Mouse (Mus musculus) neural tube, embryonic 11.5 days (tissue): ENCODE data around the gene Ppp4r4. TPM values are rescaled to one million over a fixed set of nuclear protein-coding genes. Genes with fewer than 3 reads are reported as not detected.

Source experiments
- ATAC-seq: fragments of 200-750 bp; cut with Nextera tagmentation; 2 replicates; pipeline ENCODE4 v1.8.0; 2017; ENCODE audit warnings: moderate number of reproducible peaks, mild to moderate bottlenecking, moderate TSS enrichment, moderate library complexity; ENCODE audit not compliant: insufficient read depth, low FRiP score, low TSS enrichment
- DNase-seq: peaks from one replicate; pipeline ENCODE4 v3.0.0-alpha.2; 2015; ENCODE audit warnings: low spot score
- H3K27ac ChIP-seq: fragments of 300-500 bp; sonication (generic); 2 replicates; pipeline ENCODE4 v1.5.1; 2014; ENCODE audit warnings: low read depth, mild to moderate bottlenecking, low read length
- H3K27me3 ChIP-seq: fragments of 300-500 bp; sonication (generic); 2 replicates; pipeline ENCODE4 v1.6.1; 2014; ENCODE audit warnings: mild to moderate bottlenecking, low read length, mixed read lengths; ENCODE audit not compliant: control insufficient read depth, insufficient read depth
- H3K36me3 ChIP-seq: fragments of 300-500 bp; sonication (generic); 2 replicates; pipeline ENCODE4 v1.6.1; 2014; ENCODE audit warnings: mild to moderate bottlenecking, low read length, moderate library complexity, mixed read lengths; ENCODE audit not compliant: control insufficient read depth, insufficient read depth
- H3K4me1 ChIP-seq: fragments of 300-500 bp; sonication (generic); 2 replicates; pipeline ENCODE4 v1.6.1; 2014; ENCODE audit warnings: low read length, mixed read lengths; ENCODE audit not compliant: control insufficient read depth, insufficient read depth
- H3K4me2 ChIP-seq: fragments of 300-500 bp; sonication (generic); 2 replicates; pipeline ENCODE4 v1.6.1; 2014; ENCODE audit warnings: low read depth, mild to moderate bottlenecking, moderate library complexity
- H3K4me3 ChIP-seq: fragments of 300-500 bp; sonication (generic); 2 replicates; pipeline ENCODE4 v1.5.1; 2014; ENCODE audit warnings: low read depth, low read length
- H3K9ac ChIP-seq: fragments of 300-500 bp; sonication (generic); 2 replicates; pipeline ENCODE4 v1.6.1; 2014; ENCODE audit warnings: mild to moderate bottlenecking, low read length
- H3K9me3 ChIP-seq: fragments of 300-500 bp; sonication (generic); 2 replicates; pipeline ENCODE4 v1.6.1; 2016; ENCODE audit warnings: low read length; ENCODE audit not compliant: control insufficient read depth
- WGBS: fragments of 180-500 bp; shearing (Covaris S2); extraction: QIAGEN DNeasy Blood & Tissue Kit; methylation state at CpG from one replicate; pipeline ENCODE4 v1.1.7; 2014; 5-methylcytosine and 5-hydroxymethylcytosine counted together
- polyA plus RNA-seq: library from polyadenylated mRNA; unstranded; fragments of >200 nt; fragmentation: Nextera tagmentation; extraction: Ambion mirVana; gene quantifications from 2 replicates; pipeline ENCODE4 v1.2.1, GENCODE M21; 2014

The Ppp4r4 gene
- polyA plus RNA-seq, 1 experiment from 2014 or later = 2.7 TPM

DNA sequence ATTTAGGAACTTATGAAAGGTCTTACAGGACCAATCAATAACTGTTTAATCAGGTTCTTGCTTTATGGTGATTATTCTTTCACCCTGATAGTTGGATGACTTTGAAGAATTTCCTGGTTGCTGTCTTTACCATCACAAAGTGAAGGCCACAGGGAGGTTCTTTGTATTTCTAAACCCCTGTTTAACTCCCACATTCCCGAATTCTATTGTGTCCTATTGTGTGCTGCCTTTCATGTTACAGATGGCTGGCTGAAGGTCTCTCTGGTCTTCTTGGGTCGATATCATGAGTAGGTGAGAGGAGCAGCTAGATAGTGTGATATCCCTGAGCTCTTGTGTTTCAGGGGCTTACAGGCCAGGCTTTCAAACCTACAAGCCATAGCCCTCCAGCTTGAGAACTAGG is 15.4 kb downstream of the Ppp4r4 start:
- ATAC-seq (no peak), DNase-seq (no peak)
- Histone ChIP-seq H3K4me3 (no peak overlapping the region), H3K36me3 (no peaks in the 10 kb centered on the region), H3K27me3 (no peaks in the 10 kb centered on the region), H3K9me3 (no peaks in the 10 kb centered on the region), H3K4me2 (no peak overlapping the region), H3K27ac (no peak overlapping the region), H3K9ac (no peak overlapping the region), H3K4me1 (peaks cover 4% of the 10 kb centered on the region; the same call in 1 of the 2 replicates)
- 16% methylated on average over 2 of the region's 2 CpGs for WGBS

DNA sequence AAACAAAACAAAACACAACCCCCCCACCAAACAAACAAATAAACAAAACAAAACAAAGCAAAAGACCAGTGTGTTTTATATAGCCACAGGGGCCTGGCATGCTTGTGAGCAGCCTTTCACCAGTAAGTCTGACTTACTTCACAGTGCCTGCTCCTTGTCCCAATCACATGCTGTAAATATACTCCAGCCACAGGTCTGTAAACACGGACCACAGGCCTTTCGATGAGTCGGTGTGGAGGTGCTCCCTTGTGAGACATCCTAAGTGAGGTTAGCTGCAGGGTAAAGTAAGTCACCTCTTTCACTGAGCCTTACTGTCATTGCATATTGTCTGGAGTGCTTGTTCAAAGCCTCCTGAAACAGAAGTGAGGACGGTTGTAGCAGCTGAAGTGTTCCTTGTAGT is 16.4 kb downstream of the Ppp4r4 start:
- no peaks in the 10 kb centered on the region for H3K9me3 ChIP-seq
- no peak overlapping the region for H3K27ac ChIP-seq
- H3K27me3 ChIP-seq = no peaks in the 10 kb centered on the region
- H3K9ac ChIP-seq = no peak overlapping the region
- DNase-seq (no peak), ATAC-seq (no peak)
- WGBS = 78% methylated on average over 4 of the region's 4 CpGs
- peaks cover 4% of the 10 kb centered on the region; the same call in 1 of the 2 replicates for H3K4me1 ChIP-seq
- H3K4me3 ChIP-seq = no peak overlapping the region
- no peaks in the 10 kb centered on the region for H3K36me3 ChIP-seq
- H3K4me2 ChIP-seq = no peak overlapping the region

DNA sequence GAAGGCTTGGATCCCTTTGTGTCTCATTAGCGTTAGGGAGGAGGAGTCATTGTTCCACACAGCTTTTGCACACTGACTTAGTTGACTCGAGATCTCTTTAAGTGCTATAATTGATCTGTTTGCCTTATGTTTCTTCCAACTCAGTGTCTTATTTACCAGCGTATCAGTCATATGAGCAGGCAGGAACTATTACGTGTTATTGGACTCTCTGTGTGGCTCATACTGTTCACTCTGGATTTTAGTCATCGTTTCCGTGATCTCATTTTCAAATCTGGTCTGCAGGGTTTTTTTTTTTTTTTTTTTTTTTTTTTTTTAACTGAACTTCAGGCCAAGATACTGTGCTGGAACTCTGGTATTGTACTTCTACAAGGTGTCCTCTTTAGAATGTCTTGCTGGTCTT is 18.0 kb downstream of the Ppp4r4 start:
- H3K9me3 ChIP-seq = no peaks in the 10 kb centered on the region
- no peak overlapping the region for H3K27ac ChIP-seq
- H3K4me2 ChIP-seq = no peak overlapping the region
- no peak overlapping the region for H3K4me3 ChIP-seq
- peaks cover 4% of the 10 kb centered on the region; the same call in 1 of the 2 replicates for H3K4me1 ChIP-seq
- no peak overlapping the region for H3K9ac ChIP-seq
- ATAC-seq (no peak), DNase-seq (no peak)
- H3K36me3 ChIP-seq = no peaks in the 10 kb centered on the region
- WGBS = 86% methylated on average over 6 of the region's 6 CpGs
- H3K27me3 ChIP-seq = no peaks in the 10 kb centered on the region

DNA sequence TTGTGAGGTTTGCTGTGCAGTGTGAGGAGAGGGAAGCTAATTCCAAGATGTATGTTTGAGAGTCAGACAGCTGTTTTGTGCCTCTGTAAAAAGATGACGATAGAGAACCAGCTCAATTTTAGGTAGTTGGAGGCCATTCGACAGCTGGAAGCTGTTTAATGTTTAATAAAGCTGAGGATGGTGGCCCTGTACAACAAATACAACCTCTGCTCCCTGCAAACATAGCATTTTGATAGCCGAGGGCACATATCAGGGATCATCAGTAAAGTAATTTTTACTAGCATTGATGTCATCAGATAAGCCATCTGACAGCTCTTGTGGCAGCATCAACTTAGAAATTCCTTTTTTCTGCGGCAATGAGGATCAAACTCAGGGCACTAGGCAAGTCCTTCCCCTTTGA is 19.3 kb downstream of the Ppp4r4 start:
- H3K4me3 ChIP-seq = no peak overlapping the region
- H3K27me3 ChIP-seq = no peaks in the 10 kb centered on the region
- H3K27ac ChIP-seq = no peak overlapping the region
- ATAC-seq (no peak), DNase-seq (no peak)
- 92% methylated on average over 4 of the region's 4 CpGs for WGBS
- peaks cover 4% of the 10 kb centered on the region; the same call in 1 of the 2 replicates for H3K4me1 ChIP-seq
- H3K4me2 ChIP-seq = no peak overlapping the region
- H3K9ac ChIP-seq = no peak overlapping the region
- no peaks in the 10 kb centered on the region for H3K36me3 ChIP-seq
- no peaks in the 10 kb centered on the region for H3K9me3 ChIP-seq

DNA sequence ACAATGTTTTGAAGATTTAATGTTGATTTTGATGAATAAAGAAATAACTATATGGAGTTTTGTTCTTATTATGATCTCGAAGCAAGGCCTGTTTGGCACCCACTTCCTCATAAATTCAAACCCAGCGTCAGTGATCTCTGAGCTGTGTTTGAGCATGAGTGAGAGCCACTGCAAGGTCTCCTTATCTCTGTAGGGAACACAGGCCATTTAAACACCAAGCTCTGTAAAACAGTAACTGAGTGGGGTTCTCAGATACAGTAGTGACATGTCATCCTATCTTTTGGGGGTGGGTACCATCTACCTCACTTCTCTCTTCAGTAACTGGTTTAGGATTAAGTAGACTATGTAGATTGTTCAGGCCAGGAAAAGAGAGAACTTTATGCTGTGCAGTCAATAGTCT is 20.4 kb downstream of the Ppp4r4 start:
- Histone ChIP-seq H3K4me3 (no peak overlapping the region), H3K27ac (no peak overlapping the region), H3K27me3 (no peaks in the 10 kb centered on the region), H3K9me3 (no peaks in the 10 kb centered on the region), H3K4me1 (peaks cover 4% of the 10 kb centered on the region; the same call in 1 of the 2 replicates), H3K36me3 (no peaks in the 10 kb centered on the region), H3K4me2 (no peak overlapping the region), H3K9ac (no peak overlapping the region)
- DNase-seq = no peak
- ATAC-seq = no peak
- 88% methylated on average over 2 of the region's 2 CpGs for WGBS

DNA sequence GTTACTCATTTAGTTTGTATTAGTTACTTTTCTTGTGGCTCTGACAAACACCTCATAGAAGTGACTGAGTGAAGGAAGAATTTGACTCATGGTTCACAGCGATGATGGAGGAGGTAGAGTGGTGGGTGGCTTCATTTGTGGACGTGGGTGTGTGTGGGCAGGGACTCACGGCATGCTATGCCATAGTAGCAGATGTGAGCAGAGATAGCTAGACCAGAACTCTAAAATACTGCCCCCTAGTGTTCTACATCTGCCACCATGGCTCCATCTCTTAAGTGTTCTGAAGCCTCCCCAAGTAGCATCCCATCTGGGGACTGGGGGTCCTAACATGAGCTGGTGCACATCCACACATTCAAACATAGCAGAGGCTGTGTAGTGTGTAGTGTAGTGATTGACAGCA is 21.4 kb downstream of the Ppp4r4 start:
- Histone ChIP-seq H3K27ac (no peak overlapping the region), H3K4me1 (no peaks in the 10 kb centered on the region), H3K4me2 (no peak overlapping the region), H3K4me3 (no peak overlapping the region), H3K27me3 (no peaks in the 10 kb centered on the region), H3K36me3 (no peaks in the 10 kb centered on the region), H3K9ac (no peak overlapping the region), H3K9me3 (no peaks in the 10 kb centered on the region)
- ATAC-seq (no peak), DNase-seq (no peak)
- 76% methylated on average over 3 of the region's 3 CpGs for WGBS

DNA sequence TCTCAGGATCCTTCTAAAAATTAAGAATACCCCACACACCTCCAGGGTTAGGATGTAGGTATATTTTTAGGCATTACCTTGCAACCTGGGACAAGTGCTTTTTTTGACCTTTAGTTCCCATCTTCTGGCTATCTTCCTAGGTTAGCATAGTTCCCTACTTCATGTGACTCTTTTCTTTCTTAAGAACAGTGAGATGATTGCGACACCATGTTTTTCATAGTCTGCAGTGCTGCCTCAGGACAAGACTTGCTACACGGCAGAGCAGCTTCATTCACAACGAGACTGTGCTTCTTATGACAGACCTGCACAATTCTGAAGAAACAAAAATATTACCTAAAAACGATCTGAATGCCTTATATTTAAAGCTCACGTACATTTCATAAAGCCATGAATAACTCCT is 24.8 kb downstream of the Ppp4r4 start:
- Histone ChIP-seq H3K27ac (no peak overlapping the region), H3K9ac (no peak overlapping the region), H3K4me3 (no peak overlapping the region), H3K36me3 (no peaks in the 10 kb centered on the region), H3K4me2 (no peak overlapping the region), H3K4me1 (no peaks in the 10 kb centered on the region), H3K9me3 (no peaks in the 10 kb centered on the region), H3K27me3 (no peaks in the 10 kb centered on the region)
- WGBS = 91% methylated on average over 5 of the region's 5 CpGs
- ATAC-seq (no peak), DNase-seq (no peak)

DNA sequence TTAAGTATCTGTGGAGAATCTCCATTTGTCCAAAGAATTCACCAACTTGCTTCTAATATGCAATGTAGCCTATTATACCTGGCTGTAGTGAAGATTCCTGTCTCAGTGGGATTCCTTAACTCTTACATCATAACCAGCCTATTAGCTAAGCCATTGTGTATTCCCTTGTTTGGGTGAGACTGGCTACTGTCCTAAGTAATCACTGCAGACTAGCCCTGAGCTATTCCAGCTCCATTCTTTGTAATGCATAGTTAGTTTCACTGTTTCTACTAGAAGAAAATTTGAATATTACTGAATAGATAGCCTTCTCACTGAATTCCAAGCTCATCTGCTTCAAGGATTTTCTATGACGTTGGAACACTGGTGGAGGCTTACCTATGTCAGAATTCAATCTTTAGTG is 32.6 kb downstream of the Ppp4r4 start:
- H3K4me3 ChIP-seq = no peak overlapping the region
- no peak for DNase-seq
- 68% methylated on average over 1 of the region's 1 CpGs for WGBS
- H3K36me3 ChIP-seq = no peaks in the 10 kb centered on the region
- H3K4me1 ChIP-seq = no peaks in the 10 kb centered on the region
- no peaks in the 10 kb centered on the region for H3K9me3 ChIP-seq
- no peak for ATAC-seq
- no peak overlapping the region for H3K9ac ChIP-seq
- H3K27ac ChIP-seq = no peak overlapping the region
- no peaks in the 10 kb centered on the region for H3K27me3 ChIP-seq
- no peak overlapping the region for H3K4me2 ChIP-seq

DNA sequence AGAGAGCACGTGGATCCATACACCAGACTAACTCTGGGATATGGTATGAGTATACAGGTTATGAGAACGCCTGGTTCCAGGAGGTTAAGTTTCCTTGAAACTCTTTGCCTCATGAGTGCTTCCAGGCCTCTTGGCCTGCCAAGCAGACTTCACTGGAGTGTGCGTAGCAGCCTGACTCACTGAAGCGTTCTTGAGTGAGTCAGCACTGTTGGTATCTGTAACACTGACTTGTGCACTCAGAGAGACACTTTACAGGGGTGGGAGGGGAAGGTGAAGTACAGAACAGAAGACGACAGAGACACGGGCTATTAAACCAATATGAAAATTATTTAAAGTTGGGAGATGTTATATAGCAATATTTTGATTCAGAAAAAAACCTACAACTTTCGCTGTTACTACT is 33.1 kb downstream of the Ppp4r4 start:
- Histone ChIP-seq H3K4me3 (no peak overlapping the region), H3K27ac (no peak overlapping the region), H3K36me3 (no peaks in the 10 kb centered on the region), H3K4me1 (no peaks in the 10 kb centered on the region), H3K4me2 (no peak overlapping the region), H3K9ac (no peak overlapping the region), H3K9me3 (no peaks in the 10 kb centered on the region), H3K27me3 (no peaks in the 10 kb centered on the region)
- DNase-seq (no peak), ATAC-seq (no peak)
- WGBS = 85% methylated on average over 7 of the region's 7 CpGs
